ENCODE assay signal across 17 mouse cellular contexts in the genomic region with DNA sequence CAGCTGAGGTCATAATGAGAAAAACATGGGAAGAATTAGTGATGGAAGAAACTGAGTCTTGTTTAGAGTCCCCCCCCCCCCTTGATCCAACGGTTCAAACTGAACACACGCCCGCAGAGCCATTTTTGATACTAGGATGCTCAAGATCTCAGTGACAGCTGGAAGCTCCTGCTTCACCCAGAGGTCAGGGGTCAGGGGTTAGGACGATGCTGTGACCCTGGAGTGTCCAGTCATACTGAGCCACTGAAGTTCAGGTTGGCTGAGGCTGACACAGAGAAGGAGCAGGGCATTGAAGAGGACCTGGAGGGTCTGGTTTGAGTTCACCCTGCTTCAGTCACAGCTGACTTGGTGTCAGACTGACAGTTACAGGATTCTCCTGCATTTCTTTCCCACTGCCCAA. TPM values are rescaled to one million over a fixed set of nuclear protein-coding genes. Genes with fewer than 3 reads are reported as not detected.
"Had no signal": no experiment of that assay in that cellular context is flagged by ENCODE, and none has a peak within 500 bp of the region (broad histone marks: within the 10 kb centered on the region; RNA-seq: fewer than 3 reads in every experiment).

No protein-coding gene starts in this region.

- H3K4me1 ChIP-seq: intestine, embryonic 15.5 days; midbrain, embryonic 10.5 days had no signal

- H3K36me3 ChIP-seq: intestine, embryonic 15.5 days; midbrain, embryonic 10.5 days; neural tube, embryonic 12.5 days had no signal

- H3K9me3 ChIP-seq: intestine, embryonic 15.5 days; midbrain, embryonic 10.5 days; neural tube, embryonic 12.5 days had no signal

- DNase-seq: kidney, adult 8-10 months; kidney, postnatal 10 days; kidney, postnatal 4 days; lung, adult 18-20 months; lung, postnatal 10 days; lung, postnatal 4 days; midbrain, embryonic 14.5 days; thymus, adult 2 months; thymus, postnatal 25 days had no signal

- ATAC-seq: intestine, embryonic 15.5 days had no signal

- H3K4me3 ChIP-seq: intestine, embryonic 15.5 days; layer of hippocampus, adult 2 months; midbrain, embryonic 10.5 days; neural tube, embryonic 12.5 days had no signal

- H3K9ac ChIP-seq: intestine, embryonic 15.5 days; liver, embryonic 14.5 days; neural tube, embryonic 12.5 days had no signal

- H3K27me3 ChIP-seq: intestine, embryonic 15.5 days; neural tube, embryonic 12.5 days had no signal

- H3K27ac ChIP-seq: intestine, embryonic 15.5 days; layer of hippocampus, adult 2 months; liver, embryonic 14.5 days; midbrain, embryonic 10.5 days; neural tube, embryonic 12.5 days had no signal

- H3K4me2 ChIP-seq: intestine, embryonic 15.5 days; neural tube, embryonic 12.5 days had no signal

RNA-seq across cellular contexts. Expression of gene Kcnj15, which starts 4.4 kb away (rescaled TPM):
- total RNA-seq: megakaryocyte, adult 5-6 weeks; monocyte, adult 5-6 weeks; neutrophil, adult 5-6 weeks had no signal
- polyA plus RNA-seq: midbrain, embryonic 14.5 days had no signal
